Mouse (Mus musculus): Measurements from ENCODE around the gene Pou2f2. TPM values are rescaled to one million over a fixed set of nuclear protein-coding genes. Genes with fewer than 3 reads are reported as not detected.

Gene Pou2f2
- polyA plus RNA-seq, 1 experiment from 2014 or later: 17.0 TPM

DNA sequence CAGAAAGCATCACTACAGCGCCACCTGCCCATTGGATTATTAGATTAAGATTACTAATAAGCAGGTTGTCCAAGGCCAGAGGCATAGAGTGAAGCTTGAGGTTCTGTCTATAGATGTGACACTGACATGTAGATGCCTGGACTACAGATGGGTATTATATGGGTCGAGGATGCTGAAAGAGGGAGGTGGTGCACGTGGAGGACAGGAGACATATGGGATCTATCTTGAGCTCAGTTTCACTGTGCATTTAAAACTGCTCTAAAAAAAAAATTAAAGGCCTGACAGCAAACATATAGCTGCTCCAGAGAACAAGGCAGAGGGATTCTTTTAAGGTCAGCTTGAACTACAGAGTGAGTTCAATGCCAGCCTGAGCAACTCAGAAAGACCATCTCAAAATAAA lies 81.4 kb downstream of the Pou2f2 start:
- Histone ChIP-seq H3K27me3 (replicated peaks; ENCODE audit: control insufficient read depth, insufficient read depth, low read length) (no peaks in the 10 kb centered on the region), H3K9ac (replicated peaks; ENCODE audit: low read depth, low read length) (no peak overlapping the region), H3K36me3 (ENCODE audit: control insufficient read depth, insufficient read depth) (0 out of 2 replicates have a peak, but pooled peaks cover 12% of the 10 kb centered on the region), H3K4me2 (ENCODE audit: low read length) (no peak overlapping the region), H3K4me1 (replicated peaks; ENCODE audit: control insufficient read depth, insufficient read depth, low read length) (peaks cover 6% of the 10 kb centered on the region), H3K9me3 (ENCODE audit: control insufficient read depth, low read length) (no peaks in the 10 kb centered on the region), H3K4me3 (replicated peaks; ENCODE audit: low read length) (no peak overlapping the region), H3K27ac (ENCODE audit: low read length) (no peak overlapping the region)
- 81% methylated on average over 3 of the region's 3 CpGs for WGBS
- no peak for ATAC-seq

DNA sequence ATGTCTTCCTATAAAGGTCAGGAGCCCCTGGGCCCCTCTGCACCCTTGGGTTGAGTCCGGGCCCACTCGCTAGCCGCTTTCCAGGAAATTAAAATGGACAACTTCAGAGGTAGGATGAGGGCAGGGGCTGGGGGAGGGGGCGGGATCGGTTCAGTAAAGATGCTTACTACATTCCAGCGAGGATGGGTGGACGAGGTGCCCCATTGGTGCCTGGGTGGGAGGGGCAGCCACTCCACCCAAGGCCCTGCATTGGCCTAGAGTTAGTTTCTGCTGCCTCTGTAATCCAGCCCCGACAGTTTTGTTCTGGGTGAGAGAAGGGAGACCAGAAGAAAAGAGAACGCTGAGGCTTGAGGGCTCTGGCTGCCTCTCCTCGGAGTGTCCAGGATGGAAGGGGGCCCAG lies 89.7 kb downstream of the Pou2f2 start:
- WGBS: 33% methylated on average over 10 of the region's 10 CpGs
- H3K9me3 ChIP-seq (ENCODE audit: control insufficient read depth, low read length): no peaks in the 10 kb centered on the region

DNA sequence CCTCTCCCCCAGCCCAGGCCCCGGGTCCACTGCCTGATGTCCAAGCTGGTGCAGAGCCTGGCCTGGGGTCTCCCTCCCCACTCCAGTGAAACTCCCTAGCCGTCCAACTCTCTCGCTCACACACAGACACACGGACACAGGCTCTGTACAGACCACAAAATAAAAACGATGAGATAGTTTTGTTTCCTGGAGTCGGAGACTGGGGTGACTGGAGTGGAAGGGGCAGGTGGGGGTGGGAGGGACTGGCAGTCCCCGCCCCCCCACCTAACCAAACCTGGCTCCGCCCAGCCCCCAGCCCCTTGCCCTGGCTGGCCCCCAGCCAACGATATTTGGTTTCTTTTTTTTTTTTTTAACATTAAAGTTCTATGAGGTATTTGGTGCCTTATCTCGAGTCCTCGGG lies 90.6 kb downstream of the Pou2f2 start:
- H3K4me3 ChIP-seq (replicated peaks; ENCODE audit: low read length): no peak overlapping the region
- no peaks in the 10 kb centered on the region for H3K9me3 ChIP-seq (ENCODE audit: control insufficient read depth, low read length)
- no peak overlapping the region for H3K9ac ChIP-seq (replicated peaks; ENCODE audit: low read depth, low read length)
- ATAC-seq: no peak
- H3K36me3 ChIP-seq (ENCODE audit: control insufficient read depth, insufficient read depth): peaks cover 7% of the 10 kb centered on the region
- no peaks in the 10 kb centered on the region for H3K27me3 ChIP-seq (replicated peaks; ENCODE audit: control insufficient read depth, insufficient read depth, low read length)
- H3K27ac ChIP-seq (ENCODE audit: low read length): no peak overlapping the region
- H3K4me2 ChIP-seq (ENCODE audit: low read length): no peak overlapping the region
- WGBS: 27% methylated on average over 11 of the region's 11 CpGs
- peaks cover 7% of the 10 kb centered on the region for H3K4me1 ChIP-seq (replicated peaks; ENCODE audit: control insufficient read depth, insufficient read depth, low read length)

More for the DNA sequence above, 89.7 kb downstream of the Pou2f2 start:
- H3K27me3 ChIP-seq (replicated peaks; ENCODE audit: control insufficient read depth, insufficient read depth, low read length): no peaks in the 10 kb centered on the region
- H3K36me3 ChIP-seq (ENCODE audit: control insufficient read depth, insufficient read depth): 0 out of 2 replicates have a peak, but pooled peaks cover 6% of the 10 kb centered on the region
- ATAC-seq: no peak
- no peak overlapping the region for H3K4me2 ChIP-seq (ENCODE audit: low read length)
- H3K4me3 ChIP-seq (replicated peaks; ENCODE audit: low read length): no peak overlapping the region
- H3K27ac ChIP-seq (ENCODE audit: low read length): no peak overlapping the region
- no peak overlapping the region for H3K9ac ChIP-seq (replicated peaks; ENCODE audit: low read depth, low read length)
- peaks cover 7% of the 10 kb centered on the region for H3K4me1 ChIP-seq (replicated peaks; ENCODE audit: control insufficient read depth, insufficient read depth, low read length)

DNA sequence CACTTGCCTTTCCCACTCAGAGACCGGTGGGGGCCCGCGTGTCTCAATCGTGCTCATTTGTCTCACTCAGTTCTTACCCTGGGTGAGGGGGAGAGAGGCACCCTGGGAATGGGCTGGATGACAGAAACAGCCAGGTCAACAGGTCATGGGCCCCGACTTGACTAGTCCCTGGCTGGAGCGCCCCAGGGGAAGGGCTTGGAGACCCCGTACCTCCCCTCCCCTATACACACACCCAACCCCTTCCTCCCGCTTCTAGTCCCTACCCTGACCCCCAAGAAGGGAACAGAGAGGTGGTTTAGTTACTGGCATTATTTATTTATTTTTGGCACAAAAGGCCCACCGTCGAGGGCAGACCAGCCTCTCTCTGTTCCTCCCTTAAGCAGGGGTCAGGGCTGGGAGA lies 91.0 kb downstream of the Pou2f2 start:
- Histone ChIP-seq H3K4me2 (ENCODE audit: low read length) (no peak overlapping the region), H3K9me3 (ENCODE audit: control insufficient read depth, low read length) (no peaks in the 10 kb centered on the region), H3K4me3 (replicated peaks; ENCODE audit: low read length) (no peak overlapping the region), H3K4me1 (replicated peaks; ENCODE audit: control insufficient read depth, insufficient read depth, low read length) (peaks cover 5% of the 10 kb centered on the region), H3K27ac (ENCODE audit: low read length) (no peak overlapping the region), H3K27me3 (replicated peaks; ENCODE audit: control insufficient read depth, insufficient read depth, low read length) (no peaks in the 10 kb centered on the region), H3K36me3 (ENCODE audit: control insufficient read depth, insufficient read depth) (peaks cover 11% of the 10 kb centered on the region), H3K9ac (replicated peaks; ENCODE audit: low read depth, low read length) (no peak overlapping the region)
- WGBS: 12% methylated on average over 10 of the region's 10 CpGs
- 0 out of 2 replicates have a peak, but pooled peaks have one; percentile 11 for ATAC-seq

DNA sequence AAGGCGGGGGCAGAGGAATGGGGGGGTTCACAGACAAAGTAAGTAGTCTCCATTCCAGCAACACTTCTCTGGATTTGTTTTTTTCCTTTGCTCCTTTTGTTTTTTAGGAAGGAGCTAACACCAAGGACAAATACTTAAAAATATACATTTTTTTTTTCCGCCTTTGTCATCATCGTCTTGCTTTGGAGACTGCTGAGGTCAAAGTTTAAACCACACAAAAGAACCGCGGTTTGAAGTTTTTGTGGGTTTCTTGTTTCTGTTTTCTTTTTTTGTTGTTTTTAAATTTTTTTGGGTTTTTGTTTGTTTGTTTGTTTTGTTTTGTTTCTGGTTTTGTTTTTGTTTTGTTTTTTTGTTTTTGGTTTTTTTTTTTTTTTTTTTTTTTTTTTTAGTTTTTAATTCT lies 91.6 kb downstream of the Pou2f2 start:
- WGBS: 70% methylated on average over 5 of the region's 5 CpGs
- H3K9ac ChIP-seq (replicated peaks; ENCODE audit: low read depth, low read length): no peak overlapping the region
- H3K4me3 ChIP-seq (replicated peaks; ENCODE audit: low read length): no peak overlapping the region
- H3K4me1 ChIP-seq (replicated peaks; ENCODE audit: control insufficient read depth, insufficient read depth, low read length): no peaks in the 10 kb centered on the region
- H3K36me3 ChIP-seq (ENCODE audit: control insufficient read depth, insufficient read depth): peaks cover 15% of the 10 kb centered on the region
- no peak overlapping the region for H3K27ac ChIP-seq (ENCODE audit: low read length)
- H3K27me3 ChIP-seq (replicated peaks; ENCODE audit: control insufficient read depth, insufficient read depth, low read length): no peaks in the 10 kb centered on the region
- no peak for ATAC-seq
- no peaks in the 10 kb centered on the region for H3K9me3 ChIP-seq (ENCODE audit: control insufficient read depth, low read length)
- H3K4me2 ChIP-seq (ENCODE audit: low read length): no peak overlapping the region

DNA sequence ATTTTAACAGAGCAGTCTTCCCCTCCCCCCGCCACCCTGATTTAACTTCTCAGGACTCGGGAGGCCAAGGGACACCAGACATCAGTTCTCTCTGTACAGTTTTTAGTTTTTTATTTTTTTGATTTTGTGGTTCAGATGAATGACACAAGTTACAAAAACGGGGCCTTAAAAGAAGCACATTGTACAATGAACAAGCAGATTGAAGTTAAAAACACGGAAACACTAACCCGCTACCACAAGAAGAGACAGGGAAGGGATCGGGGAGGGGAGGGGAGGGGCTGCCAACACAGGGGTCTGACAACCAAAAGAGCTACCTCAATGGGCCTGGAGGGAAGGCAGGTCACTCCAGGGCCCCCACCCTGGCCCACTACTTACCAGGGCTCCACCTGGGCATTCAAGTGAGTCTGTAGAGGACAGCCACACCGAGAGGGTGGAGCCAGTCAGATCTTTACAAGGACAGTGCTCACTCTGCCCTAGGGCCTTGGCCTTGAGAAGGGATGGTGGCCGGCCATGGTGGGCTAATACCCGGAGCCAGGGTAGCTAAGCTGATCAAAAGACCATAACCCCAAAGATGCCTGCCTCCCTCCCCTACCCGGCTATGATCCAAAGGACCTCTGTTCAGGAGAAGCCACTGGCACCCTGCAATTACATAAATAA lies 92.1 kb downstream of the Pou2f2 start:
- H3K9me3 ChIP-seq (ENCODE audit: control insufficient read depth, low read length): no peaks in the 10 kb centered on the region
- H3K27ac ChIP-seq (ENCODE audit: low read length): no peak overlapping the region
- H3K9ac ChIP-seq (replicated peaks; ENCODE audit: low read depth, low read length): no peak overlapping the region
- ATAC-seq: no peak
- peaks cover 15% of the 10 kb centered on the region for H3K36me3 ChIP-seq (ENCODE audit: control insufficient read depth, insufficient read depth)
- no peak overlapping the region for H3K4me3 ChIP-seq (replicated peaks; ENCODE audit: low read length)
- no peaks in the 10 kb centered on the region for H3K27me3 ChIP-seq (replicated peaks; ENCODE audit: control insufficient read depth, insufficient read depth, low read length)
- no peak overlapping the region for H3K4me2 ChIP-seq (ENCODE audit: low read length)
- no peaks in the 10 kb centered on the region for H3K4me1 ChIP-seq (replicated peaks; ENCODE audit: control insufficient read depth, insufficient read depth, low read length)
- 63% methylated on average over 10 of the region's 10 CpGs for WGBS

DNA sequence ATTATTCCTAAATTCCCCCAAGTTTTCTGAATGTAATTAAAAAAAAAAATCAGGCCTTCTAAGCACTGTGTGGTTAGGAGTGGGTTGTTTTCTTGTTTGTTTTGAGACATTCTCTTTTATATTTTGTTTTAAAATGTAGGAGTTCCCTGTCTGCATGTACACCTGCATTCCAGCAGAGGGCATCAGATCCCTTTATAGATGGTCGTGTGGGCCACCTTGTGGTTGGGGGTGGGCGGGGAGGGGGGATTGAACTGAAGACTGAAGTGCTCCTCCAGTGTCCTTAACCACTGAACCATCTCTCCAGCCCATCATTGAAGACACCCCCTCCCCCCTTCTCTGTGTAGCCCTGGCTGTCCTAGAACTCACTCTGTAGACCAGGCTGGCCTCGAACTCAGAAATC lies 92.9 kb downstream of the Pou2f2 start:
- 50% methylated on average over 3 of the region's 3 CpGs for WGBS
- H3K9me3 ChIP-seq (ENCODE audit: control insufficient read depth, low read length): no peaks in the 10 kb centered on the region
- no peak overlapping the region for H3K27ac ChIP-seq (ENCODE audit: low read length)
- H3K4me1 ChIP-seq (replicated peaks; ENCODE audit: control insufficient read depth, insufficient read depth, low read length): no peaks in the 10 kb centered on the region
- no peak for ATAC-seq
- H3K4me2 ChIP-seq (ENCODE audit: low read length): no peak overlapping the region
- H3K4me3 ChIP-seq (replicated peaks; ENCODE audit: low read length): no peak overlapping the region
- H3K36me3 ChIP-seq (ENCODE audit: control insufficient read depth, insufficient read depth): peaks cover 23% of the 10 kb centered on the region
- no peak overlapping the region for H3K9ac ChIP-seq (replicated peaks; ENCODE audit: low read depth, low read length)
- no peaks in the 10 kb centered on the region for H3K27me3 ChIP-seq (replicated peaks; ENCODE audit: control insufficient read depth, insufficient read depth, low read length)

DNA sequence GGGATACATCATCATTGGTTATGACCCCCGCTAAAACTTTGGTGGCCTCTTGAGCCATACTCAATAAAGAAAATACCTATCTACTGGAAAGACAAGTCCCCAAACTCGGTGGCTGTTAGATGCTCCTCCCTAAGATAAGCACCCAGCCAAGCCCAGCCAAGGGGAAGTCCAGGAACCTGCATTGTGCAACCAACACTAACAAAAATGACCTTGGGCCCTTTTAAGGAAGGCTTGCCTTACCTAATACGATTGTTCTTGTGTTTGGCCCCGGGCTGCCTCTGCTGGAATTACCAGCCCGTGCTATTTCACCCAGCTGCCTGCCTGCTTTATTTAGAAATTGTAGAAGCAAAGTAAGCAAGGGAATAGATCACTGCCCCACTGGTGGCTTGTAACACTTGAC lies 94.9 kb downstream of the Pou2f2 start:
- no peaks in the 10 kb centered on the region for H3K4me1 ChIP-seq (replicated peaks; ENCODE audit: control insufficient read depth, insufficient read depth, low read length)
- ATAC-seq: no peak
- no peaks in the 10 kb centered on the region for H3K27me3 ChIP-seq (replicated peaks; ENCODE audit: control insufficient read depth, insufficient read depth, low read length)

DNA sequence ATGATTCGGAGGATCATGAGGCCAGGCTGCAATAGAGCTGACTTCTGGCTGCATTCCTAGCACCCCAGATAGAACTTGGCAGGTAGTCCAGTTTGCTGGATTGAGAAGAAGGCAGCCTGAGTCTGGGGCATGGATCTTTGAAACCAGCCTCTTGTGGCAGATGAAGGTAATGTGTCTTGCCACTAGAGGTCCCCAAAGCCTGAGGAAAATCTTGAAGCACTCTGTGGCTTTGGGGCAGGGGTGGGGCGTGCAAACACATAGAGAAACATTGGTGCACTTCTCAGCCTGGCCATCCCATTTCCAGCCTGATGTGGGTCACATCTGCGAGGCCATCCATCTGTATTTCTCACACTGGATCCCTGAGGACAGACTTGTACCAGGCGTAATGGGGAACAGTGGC lies 97.0 kb downstream of the Pou2f2 start:
- no peak overlapping the region for H3K4me3 ChIP-seq (replicated peaks; ENCODE audit: low read length)
- no peak overlapping the region for H3K9ac ChIP-seq (replicated peaks; ENCODE audit: low read depth, low read length)
- no peaks in the 10 kb centered on the region for H3K27me3 ChIP-seq (replicated peaks; ENCODE audit: control insufficient read depth, insufficient read depth, low read length)
- no peaks in the 10 kb centered on the region for H3K9me3 ChIP-seq (ENCODE audit: control insufficient read depth, low read length)
- 82% methylated on average over 4 of the region's 4 CpGs for WGBS
- no peak for ATAC-seq
- no peak overlapping the region for H3K4me2 ChIP-seq (ENCODE audit: low read length)
- peaks cover 37% of the 10 kb centered on the region for H3K36me3 ChIP-seq (ENCODE audit: control insufficient read depth, insufficient read depth)
- H3K27ac ChIP-seq (ENCODE audit: low read length): no peak overlapping the region
- peaks cover 16% of the 10 kb centered on the region for H3K4me1 ChIP-seq (replicated peaks; ENCODE audit: control insufficient read depth, insufficient read depth, low read length)

More for the DNA sequence above, 94.9 kb downstream of the Pou2f2 start:
- 90% methylated on average over 5 of the region's 5 CpGs for WGBS
- no peak overlapping the region for H3K9ac ChIP-seq (replicated peaks; ENCODE audit: low read depth, low read length)
- no peaks in the 10 kb centered on the region for H3K9me3 ChIP-seq (ENCODE audit: control insufficient read depth, low read length)
- no peak overlapping the region for H3K27ac ChIP-seq (ENCODE audit: low read length)
- no peak overlapping the region for H3K4me3 ChIP-seq (replicated peaks; ENCODE audit: low read length)
- H3K36me3 ChIP-seq (ENCODE audit: control insufficient read depth, insufficient read depth): peaks cover 37% of the 10 kb centered on the region
- no peak overlapping the region for H3K4me2 ChIP-seq (ENCODE audit: low read length)

DNA sequence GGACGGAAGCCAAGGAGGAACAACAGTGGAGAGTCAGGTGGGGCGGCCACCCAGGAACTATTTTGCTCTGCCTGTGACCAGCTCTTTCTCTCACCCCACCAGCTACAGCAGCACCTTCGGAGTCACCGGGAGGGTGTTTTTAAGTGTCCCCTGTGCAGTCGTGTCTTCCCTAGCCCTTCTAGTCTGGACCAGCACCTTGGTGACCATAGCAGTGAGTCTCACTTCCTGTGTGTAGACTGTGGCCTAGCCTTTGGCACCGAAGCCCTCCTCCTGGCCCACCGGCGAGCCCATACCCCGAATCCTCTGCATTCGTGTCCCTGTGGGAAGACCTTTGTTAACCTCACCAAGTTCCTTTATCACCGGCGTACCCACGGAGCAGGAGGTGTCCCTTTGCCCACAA lies 99.1 kb downstream of the Pou2f2 start:
- no peak overlapping the region for H3K4me2 ChIP-seq (ENCODE audit: low read length)
- WGBS: 93% methylated on average over 13 of the region's 13 CpGs
- H3K27ac ChIP-seq (ENCODE audit: low read length): no peak overlapping the region
- peaks cover 27% of the 10 kb centered on the region for H3K4me1 ChIP-seq (replicated peaks; ENCODE audit: control insufficient read depth, insufficient read depth, low read length)
- H3K9ac ChIP-seq (replicated peaks; ENCODE audit: low read depth, low read length): no peak overlapping the region
- H3K36me3 ChIP-seq (ENCODE audit: control insufficient read depth, insufficient read depth): peaks cover 37% of the 10 kb centered on the region
- no peaks in the 10 kb centered on the region for H3K9me3 ChIP-seq (ENCODE audit: control insufficient read depth, low read length)
- no peak for ATAC-seq
- no peaks in the 10 kb centered on the region for H3K27me3 ChIP-seq (replicated peaks; ENCODE audit: control insufficient read depth, insufficient read depth, low read length)
- no peak overlapping the region for H3K4me3 ChIP-seq (replicated peaks; ENCODE audit: low read length)
